Mouse (Mus musculus): ENCODE results near the gene Rad51d.

Gene Rad51d

GRCm38 (mm10) chr11:82889524-82890341 lies 681 bp downstream of the Rad51d start:
- DNase-seq, result peak; percentile 23

DNA sequence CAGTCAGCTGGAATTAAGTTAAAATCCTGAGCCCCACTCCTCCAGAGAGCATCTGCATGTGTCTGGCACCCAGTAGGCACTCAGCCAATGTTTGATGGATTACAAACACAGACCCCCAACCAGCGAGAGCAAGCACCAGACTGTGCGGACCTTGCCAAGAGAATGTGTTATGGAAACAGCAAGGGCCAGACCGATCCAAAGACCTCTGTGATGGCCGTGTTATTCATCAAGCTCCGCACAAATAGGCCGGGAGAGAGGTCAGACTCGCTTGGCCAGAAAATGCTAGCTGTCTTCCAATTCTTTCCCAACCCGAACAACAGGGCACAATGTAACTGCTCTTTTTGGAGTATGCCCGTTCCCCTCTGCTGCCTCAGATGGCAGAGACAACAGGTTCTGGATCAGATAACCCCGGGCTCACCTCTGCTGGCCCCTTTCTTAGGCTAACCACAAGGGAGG lies 1.9 kb downstream of the Rad51d start:
- DNase-seq, result no peak

DNA sequence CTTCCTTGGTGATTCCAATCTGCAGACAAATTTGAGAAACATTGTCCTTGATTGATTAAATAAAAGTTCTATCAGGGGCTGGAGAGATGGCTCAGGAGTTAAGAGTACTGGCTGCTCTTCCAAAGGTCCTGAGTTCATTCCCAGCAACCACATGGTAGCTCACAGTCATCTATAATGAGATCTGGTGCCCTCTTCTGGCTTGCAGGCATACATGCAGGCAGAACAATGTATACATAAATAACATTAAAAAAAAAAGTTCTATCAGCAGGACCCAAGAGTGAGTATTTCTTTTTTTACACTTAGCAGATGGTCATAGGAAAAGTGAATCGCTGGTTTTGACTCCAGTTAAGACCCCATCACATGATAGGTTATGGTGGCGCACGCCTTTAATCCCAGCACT lies 3.9 kb downstream of the Rad51d start:
- DNase-seq, result no peak

DNA sequence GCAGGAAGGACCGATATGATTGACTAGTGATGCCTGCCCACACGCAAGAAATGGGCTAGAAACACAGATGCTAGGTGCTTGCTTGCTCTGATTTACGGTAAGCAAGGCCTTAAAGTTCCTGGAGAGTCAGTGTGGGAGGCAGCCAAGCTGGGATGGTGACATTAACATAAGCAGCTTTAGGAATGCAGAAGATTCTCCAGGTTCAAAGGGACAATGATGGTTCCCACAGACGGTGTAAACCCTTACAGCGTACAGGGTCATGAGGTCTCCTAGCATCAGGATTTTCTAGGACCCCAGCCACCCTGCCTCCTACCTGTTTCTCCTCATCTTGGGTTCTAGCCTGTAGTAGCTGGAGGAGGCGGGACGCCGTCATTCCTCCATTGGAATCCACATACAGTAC lies 7.2 kb downstream of the Rad51d start:
- DNase-seq, result no peak

GRCm38 (mm10) chr11:82877726-82878344 lies 12.6 kb downstream of the Rad51d start:
- no peak for DNase-seq

GRCm38 (mm10) chr11:82875631-82876030 lies 14.8 kb downstream of the Rad51d start:
- no peak for DNase-seq

GRCm38 (mm10) chr11:82874924-82875323 lies 15.5 kb downstream of the Rad51d start:
- no peak for DNase-seq

DNA sequence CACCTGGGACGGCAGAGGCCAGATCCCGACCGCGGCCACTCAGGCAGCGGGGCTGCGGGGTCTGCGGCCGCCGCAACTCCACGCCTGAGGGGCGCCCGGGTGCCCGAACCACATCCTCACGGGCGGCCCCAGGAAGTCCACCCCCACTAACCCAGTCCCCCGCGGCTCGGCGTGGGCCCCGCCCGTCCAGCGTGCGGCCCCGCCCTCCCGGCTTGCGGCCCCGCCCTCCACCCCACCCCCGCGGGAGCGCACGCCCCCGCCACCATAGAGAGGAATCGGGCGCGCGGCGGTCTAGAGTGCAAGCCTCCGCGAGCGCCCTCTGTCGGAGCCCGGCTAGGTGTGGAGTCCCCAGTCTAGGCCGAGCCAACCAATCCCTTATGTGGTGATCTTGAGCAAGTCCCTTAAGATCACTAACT lies 19.4 kb downstream of the Rad51d start, which contains the start of gene Rffl:
TSS of gene Rffl (minus strand) at position 180 of the 416 bp plus-strand sequence.
- peak; percentile 91 for DNase-seq

GRCm38 (mm10) chr11:82870173-82871030 lies 20.0 kb downstream of the Rad51d start:
- DNase-seq, result peak; percentile 26

DNA sequence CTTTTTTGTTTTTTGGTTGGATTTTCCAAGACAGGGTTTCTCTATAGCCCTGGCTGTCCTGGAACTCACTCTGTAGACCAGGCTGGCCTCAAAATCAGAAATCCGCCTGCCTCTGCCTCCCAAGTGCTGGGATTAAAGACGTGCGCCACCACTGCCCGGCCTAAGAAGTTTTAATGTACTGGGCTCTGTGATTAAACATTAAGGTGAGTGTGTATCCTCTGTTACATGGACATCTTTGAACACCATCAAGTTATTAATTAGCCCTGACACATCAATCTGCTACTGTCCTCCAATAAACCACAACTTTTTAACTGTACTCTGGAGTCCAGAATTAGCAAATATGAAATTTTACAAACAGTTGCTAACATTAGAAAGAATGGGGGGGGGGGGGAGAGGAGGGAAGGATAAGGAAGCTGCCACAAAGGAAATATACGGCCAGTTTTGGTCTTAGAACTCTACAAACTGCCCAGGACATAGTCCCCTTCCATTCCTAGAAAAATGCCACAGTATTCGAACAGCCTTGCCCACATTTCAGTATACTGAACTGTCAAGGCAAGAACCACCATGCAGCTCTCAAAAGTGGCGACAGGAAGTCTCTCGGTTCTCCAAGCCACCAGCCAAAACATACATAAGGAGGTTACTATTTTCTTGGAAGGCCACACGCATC lies 20.8 kb downstream of the Rad51d start:
- DNase-seq, result no peak

GRCm38 (mm10) chr11:82867956-82868355 lies 22.5 kb downstream of the Rad51d start:
- no peak for DNase-seq

DNA sequence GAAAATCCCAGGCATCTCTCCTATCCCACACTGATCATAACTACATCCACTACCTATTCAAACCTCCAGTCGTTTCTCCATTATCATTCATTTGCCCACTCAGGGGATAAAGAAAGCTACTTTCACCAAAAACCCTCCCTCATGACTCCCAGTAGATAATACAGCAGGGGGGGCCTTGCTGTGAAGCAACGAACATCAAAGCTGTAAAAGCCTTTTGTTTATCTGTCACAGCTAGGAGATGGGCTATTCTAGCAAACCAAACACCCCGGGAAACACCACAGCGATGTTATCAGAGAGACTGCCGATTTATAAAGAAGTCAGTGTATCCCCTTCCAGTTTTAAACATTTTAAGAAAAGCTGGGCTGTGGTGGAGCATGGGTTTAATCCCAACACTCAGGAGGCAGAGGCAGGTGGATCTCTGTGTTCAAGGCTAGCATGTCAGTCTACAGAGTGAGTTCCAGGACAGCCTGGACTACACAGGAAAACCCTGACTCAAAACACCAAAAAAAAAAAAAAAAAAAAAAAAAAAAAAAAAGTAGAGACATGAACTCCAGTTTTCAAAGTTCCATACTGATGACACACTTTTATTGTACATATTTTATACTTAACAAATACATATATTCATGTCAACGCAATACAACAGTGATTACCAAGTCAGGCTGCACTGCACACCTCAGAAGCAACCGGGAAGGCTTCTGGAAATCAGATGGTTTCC lies 23.4 kb downstream of the Rad51d start:
- no peak for DNase-seq

- DNase-seq, result no peak
Measured at GRCm38 (mm10) chr11:82865957-82866356, 24.5 kb downstream of the Rad51d start.

DNA sequence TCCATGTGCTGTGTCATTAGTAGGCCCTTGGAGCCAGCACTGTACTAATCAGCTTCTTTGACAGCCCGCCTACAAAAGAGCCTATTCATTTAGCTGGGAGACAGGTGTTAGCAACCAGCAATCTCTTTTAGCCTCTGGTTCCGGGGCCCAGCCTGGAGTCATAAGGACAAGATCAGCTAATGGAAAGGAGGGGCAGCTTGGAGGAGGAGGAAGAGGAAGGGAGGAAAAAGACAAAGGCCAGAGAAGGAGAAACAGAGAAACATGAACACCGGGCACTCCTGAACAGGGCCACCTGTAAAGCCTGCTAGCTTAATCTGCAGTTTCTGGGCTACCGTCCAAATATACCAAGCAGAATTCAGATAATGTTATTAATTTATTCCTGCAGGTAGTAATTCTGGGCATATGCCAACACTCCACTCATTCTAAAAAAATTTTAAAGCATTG lies 26.9 kb downstream of the Rad51d start:
- DNase-seq, result no peak

- no peak for DNase-seq
Measured at GRCm38 (mm10) chr11:82863059-82863458, 27.4 kb downstream of the Rad51d start.

- DNase-seq, result no peak
Measured at GRCm38 (mm10) chr11:82862638-82863037, 27.8 kb downstream of the Rad51d start.

DNA sequence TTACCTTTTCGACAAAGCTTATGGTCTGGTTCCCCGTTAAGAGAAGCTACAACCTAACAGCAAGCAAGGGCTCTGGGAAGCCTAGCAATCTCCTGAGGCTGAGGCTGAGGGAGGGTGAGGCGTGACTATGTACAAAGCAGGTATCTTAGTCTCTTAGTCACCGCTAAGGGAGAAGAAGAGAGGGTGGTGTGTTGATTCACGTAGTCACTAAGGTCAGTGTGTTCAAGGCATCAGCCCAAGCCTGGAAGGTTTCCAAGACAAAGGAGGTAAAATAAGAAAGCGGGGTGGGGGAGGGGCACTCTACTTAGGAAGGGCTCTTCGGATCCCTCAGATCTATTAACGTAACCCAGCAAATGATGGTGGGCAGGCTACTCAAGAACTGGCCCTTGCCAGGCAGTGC lies 28.9 kb downstream of the Rad51d start:
- DNase-seq, result no peak

DNA sequence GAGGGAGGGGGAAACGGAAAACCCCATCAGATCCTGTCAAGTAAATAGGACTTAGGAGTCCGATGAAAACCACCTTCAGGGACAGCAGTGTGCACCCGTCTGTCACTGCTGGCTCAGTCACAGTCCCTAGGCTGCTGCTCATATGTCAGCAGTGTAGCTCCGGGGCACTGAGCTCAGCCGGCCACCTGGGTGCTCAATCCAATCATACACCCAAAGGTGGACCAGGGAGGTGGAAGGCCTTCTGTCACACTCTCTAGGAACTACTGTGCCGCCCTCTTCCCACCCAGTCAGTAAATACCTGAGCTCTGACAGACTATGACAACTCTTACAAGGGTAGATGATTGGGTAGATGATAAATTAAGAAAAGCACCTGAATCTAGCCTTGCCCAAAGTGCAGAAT lies 29.7 kb downstream of the Rad51d start:
- no peak for DNase-seq

DNA sequence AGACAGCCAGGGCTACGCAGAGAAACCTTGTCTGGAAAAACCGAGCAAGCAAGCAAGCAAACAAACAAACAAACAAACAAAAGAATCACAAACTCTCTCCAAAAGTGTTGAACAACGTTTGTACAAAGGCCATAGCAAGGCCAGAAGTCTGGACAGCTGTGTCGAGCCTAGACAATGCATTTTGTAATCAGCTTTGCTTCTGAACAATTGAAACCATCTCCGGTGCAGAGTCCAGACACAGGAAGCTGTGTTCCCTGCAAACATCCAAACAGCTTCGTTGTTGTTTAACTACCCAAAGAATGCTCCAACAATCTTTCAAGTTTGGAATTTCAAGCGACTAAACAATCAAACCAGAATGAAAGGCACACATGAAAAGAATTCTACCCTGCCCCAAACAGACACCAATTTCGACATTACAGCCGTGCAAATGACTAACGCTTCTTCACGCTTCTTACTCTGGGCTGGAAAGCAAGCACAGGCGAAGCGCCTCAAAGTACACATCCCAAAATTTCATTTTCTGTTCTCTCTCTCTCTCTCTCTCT lies 33.0 kb downstream of the Rad51d start:
- DNase-seq, result no peak

- DNase-seq, result no peak
Measured at GRCm38 (mm10) chr11:82856032-82856431, 34.4 kb downstream of the Rad51d start.

DNA sequence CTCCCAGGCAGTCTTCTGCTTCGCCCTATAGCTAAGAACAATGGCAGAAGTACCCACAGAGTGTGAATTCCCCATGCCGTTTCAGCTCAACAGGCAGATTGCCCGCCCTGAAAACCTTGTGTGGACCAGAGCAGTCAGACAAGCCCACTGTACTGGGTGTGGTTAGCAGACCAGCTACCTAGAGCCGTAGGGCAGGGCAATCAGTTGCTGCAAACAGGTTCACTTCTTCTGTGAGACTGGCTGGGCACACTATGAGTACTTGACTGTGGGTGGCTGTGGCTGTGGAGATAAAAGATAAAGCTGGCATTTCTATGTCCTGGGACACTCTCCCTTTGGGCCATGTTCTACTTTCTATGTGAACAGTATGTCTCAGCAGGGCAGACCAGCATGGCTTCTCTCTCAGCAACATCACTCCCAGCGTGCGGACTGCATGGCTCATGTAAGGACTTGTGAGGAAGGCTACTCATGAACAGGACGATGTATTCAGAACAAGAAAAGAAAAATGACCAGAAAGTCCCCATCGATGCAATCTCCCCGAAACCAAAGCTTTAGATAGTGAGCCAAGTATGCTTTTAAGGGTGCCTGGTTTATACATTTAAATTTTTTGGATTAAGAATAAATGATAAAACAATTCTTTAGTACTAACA lies 35.0 kb downstream of the Rad51d start:
- no peak for DNase-seq

Measured in cerebellum, adult 11 months (tissue).